Mouse (Mus musculus): ENCODE measurements around the gene Dcaf12l1.
"Not testable (repeated sequence)": the region's sequence is repeated elsewhere in the genome, so short reads cannot be mapped to it uniquely, and the experiment has no call there.

Dcaf12l1 gene

DNA sequence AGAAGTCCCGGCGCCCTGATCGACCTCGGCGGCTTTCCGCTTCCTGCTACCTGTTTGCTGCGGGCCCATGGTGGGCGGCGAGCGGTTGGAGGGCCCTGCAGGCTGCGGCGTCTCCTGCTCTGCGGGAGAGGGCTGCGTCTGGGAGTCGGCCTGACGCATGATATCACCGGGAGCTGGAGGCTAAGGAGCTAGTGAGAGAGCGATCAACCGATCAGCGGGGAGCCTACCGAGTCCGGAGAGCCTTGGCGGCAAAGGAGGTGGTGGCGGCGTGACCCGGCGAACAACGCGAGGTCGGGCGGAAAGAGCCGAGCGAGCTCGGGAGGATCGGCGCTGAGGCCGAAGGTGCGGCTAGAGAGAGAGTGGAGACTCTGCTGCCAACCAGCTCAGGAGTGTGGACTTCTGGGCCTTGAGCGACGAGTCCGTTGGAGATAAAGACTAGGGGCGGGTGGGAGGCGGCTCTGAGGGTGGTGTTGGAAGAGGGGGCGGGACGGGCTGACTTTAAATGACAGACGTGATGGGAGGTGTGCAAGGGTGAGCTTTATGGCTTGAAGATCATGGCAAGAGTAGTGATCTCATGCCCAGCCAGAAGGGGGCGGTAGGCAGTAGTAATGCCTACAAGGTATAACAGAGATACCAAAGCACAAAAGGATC lies at the start of gene Dcaf12l1:
Gene Dcaf12l1, minus strand, starts transcription at position 437 of the 651 bp plus-strand sequence.
- peak; percentile 46 to 62 for DNase-seq

DNA sequence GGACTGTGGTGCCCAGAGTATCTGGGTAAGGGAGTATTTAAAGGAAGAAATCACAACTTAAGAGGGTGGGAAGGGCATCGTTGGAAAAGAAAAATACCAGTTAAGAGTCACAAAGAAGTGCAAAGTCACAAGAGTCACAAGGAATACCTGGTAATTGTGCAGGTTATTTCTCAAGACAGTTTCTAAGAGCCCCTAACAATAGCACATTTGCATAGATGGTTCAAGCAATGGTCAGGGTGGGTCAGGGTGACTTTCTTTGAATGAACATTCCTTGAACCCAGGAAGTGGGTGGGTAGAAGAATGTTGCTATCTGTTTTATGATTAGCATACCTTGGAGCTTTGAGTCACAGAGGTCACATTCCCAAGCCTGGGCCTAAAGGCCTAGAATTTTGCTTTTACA lies 19.4 kb upstream of the Dcaf12l1 start:
- DNase-seq = not testable (repeated sequence)

DNA sequence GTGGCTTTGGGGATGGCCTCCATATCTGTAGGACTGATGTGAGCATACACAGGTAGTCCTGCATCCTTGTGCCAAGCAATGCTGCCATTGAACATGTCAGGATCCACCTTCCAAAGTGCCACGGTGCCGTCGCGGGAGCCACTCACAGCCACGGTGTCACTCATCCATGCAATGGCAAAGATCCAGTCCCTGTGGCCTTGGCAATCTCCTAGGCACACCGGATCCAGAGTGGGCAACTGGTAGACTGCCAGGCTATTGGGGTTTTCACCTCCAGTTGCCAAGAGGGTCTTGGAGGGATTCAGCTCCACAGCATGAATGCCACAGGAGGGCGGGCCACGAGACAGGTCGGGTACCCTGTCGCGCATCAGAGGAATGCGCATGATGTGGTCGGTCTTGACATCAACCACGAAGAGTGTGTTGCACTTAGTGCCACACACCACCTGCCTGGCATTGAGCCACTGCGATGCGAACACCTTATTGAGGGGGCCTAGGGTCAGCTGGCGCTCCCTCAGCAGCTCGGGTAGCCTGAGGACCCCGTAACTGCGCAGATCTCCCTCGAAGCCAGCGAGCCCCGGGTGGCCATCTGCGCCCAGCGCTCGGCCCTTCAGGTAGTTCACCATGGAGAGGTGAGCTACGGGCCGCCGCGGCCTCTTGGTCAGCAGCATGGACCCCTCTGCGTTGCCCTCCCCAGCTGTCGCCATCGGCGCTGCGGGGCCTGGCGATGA lies 799 bp downstream of the Dcaf12l1 start:
- peak in 1 of 2 experiments; percentile 30 for DNase-seq

Data from kidney, postnatal 25 days (tissue).